Mouse (Mus musculus) heart, adult 2 months (tissue): Measurements from ENCODE around the gene Pkp3. TPM values are rescaled to one million over a fixed set of nuclear protein-coding genes. Genes with fewer than 3 reads are reported as not detected.

Experiments
- DNase-seq, 2 experiments: peaks; one replicate each; pipeline ENCODE4 v3.0.0; 2021
- H3K27ac ChIP-seq: fragments of 200-600 bp; 2 replicates; pipeline ENCODE4 v1.8.1; 2022
- H3K27me3 ChIP-seq: fragments of 200-500 bp; 2 replicates; pipeline ENCODE4 v1.6.1; 2012; ENCODE audit warnings: mild to moderate bottlenecking, low read length, inconsistent platforms, mixed read lengths; ENCODE audit not compliant: control insufficient read depth, insufficient read depth
- H3K36me3 ChIP-seq: fragments of 200-500 bp; 2 replicates; pipeline ENCODE4 v1.6.1; 2012; ENCODE audit warnings: low read length, inconsistent platforms; ENCODE audit not compliant: control insufficient read depth, insufficient read depth
- H3K4me1 ChIP-seq: fragments of 200-500 bp; 2 replicates; pipeline ENCODE4 v1.6.1; 2011; ENCODE audit warnings: low read length; ENCODE audit not compliant: control insufficient read depth, insufficient read depth
- H3K4me3 ChIP-seq: fragments of 200-600 bp; 2 replicates; pipeline ENCODE4 v1.8.1; 2022
- H3K79me2 ChIP-seq: fragments of 200-500 bp; replicated peaks from 2 replicates; pipeline ENCODE4 v1.6.1; 2012; ENCODE audit warnings: mild to moderate bottlenecking, inconsistent platforms, low read length, moderate library complexity, mixed read lengths; ENCODE audit not compliant: control insufficient read depth, insufficient read depth
- H3K9ac ChIP-seq: fragments of 200-500 bp; 2 replicates; pipeline ENCODE4 v1.6.1; 2012; ENCODE audit warnings: low read depth, mild to moderate bottlenecking, control low read depth, inconsistent platforms, low read length, mixed read lengths
- CTCF ChIP-seq: fragments of 200-600 bp; IDR thresholded peaks from 2 replicates; pipeline ENCODE4 v1.8.1; 2022; ENCODE audit warnings: antibody characterized with exemption, mild to moderate bottlenecking, moderate library complexity
- EP300 ChIP-seq: fragments of 200-500 bp; IDR thresholded peaks from 2 replicates; pipeline ENCODE4 v1.6.1; 2011; ENCODE audit warnings: low read depth, low read length, control low read depth; ENCODE audit not compliant: insufficient read depth
- POLR2A ChIP-seq: fragments of 200-500 bp; IDR thresholded peaks from 2 replicates; pipeline ENCODE4 v1.6.1; 2011; ENCODE audit warnings: mild to moderate bottlenecking, low read depth, low read length, control low read depth; ENCODE audit not compliant: insufficient read depth
- WGBS: fragments of 180-500 bp; shearing (Covaris S2); methylation state at CpG from one replicate; pipeline ENCODE4 v1.1.7; 2018; 5-methylcytosine and 5-hydroxymethylcytosine counted together
- intact Hi-C: fragments of 180-260 bp; cut with DNase I; formaldehyde crosslinking; loops from one replicate; pipeline ENCODE4 v1.15.1; 2025
- polyA plus RNA-seq: library from polyadenylated mRNA; depleted of rRNA; stranded (reverse); fragments of >200 nt; gene quantifications from 2 replicates; pipeline ENCODE4 v1.2.3, GENCODE M21; 2012
- total RNA-seq, 2 experiments: library from RNA; stranded (reverse); gene quantifications; 2 replicates each; pipeline ENCODE4 v1.2.3; 2021

The Pkp3 gene
- total and polyA plus RNA-seq, 3 experiments, result 0.20 to 1.6 (median 0.21) TPM

DNA sequence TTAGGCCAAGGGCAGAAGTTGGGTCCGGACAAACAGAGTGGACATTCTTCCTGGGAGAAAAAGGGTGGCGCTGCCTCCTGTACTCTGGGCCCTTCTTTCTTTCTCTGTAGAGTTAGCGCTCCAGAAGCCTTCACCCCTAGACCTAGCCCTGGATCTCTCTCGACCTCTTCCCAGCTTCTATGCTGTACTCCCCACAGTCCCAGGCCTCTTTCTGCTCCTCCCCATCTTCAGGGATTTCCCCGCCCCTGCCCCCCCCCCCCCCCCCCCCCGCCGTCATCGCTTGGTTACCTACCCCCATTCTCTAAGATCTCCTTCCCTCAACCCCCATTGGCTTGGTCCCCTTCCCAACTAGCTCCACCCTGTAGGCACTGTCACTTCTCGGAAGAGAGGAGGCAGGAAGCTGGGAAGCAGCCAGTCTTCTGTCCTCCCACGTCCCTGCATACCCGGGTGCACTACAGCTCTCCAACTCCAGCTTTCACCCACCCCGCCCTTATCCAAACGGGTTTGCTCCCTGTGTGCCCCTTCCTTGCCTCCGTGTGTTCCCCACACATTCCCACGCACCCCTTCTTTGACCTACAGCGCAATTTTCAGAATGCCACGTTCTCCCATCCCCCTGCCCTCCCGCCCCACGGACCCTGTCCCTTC is 30.3 kb upstream of the Pkp3 start:
- no peaks in the 10 kb centered on the region for H3K36me3 ChIP-seq
- H3K27me3 ChIP-seq, result no peaks in the 10 kb centered on the region
- peak overlapping the region; percentile 94 for H3K27ac ChIP-seq
- H3K4me3 ChIP-seq, result peak overlapping the region; percentile 51
- WGBS, result 9% methylated on average over 18 of the region's 19 CpGs
- peak overlapping the region; percentile 53 for H3K9ac ChIP-seq
- peak; percentile 86 to 89 for DNase-seq
- intact Hi-C loops, result loop anchor here (1.0 to 2.0 kb wide), 7 partner anchors 21 to 202 kb away; partner anchors contain the start of genes Pgghg and Scgb1c1
- no peaks in the 10 kb centered on the region for H3K79me2 ChIP-seq
- peak; percentile 82 for TF ChIP-seq EP300
- peak; percentile 91 for TF ChIP-seq POLR2A
- TF ChIP-seq CTCF, result no peak
- H3K4me1 ChIP-seq, result peaks cover 11% of the 10 kb centered on the region

GRCm38 (mm10) chr7:141048226-141049218 is 29.5 kb upstream of the Pkp3 start:
- TF ChIP-seq CTCF (peak; percentile 78), POLR2A (no peak), EP300 (peak; percentile 94)
- intact Hi-C loops, result loop anchor here (1.0 to 2.0 kb wide), 6 partner anchors 20 to 203 kb away; partner anchors contain the start of gene Scgb1c1
- Histone ChIP-seq H3K79me2 (no peaks in the 10 kb centered on the region), H3K4me3 (peak overlapping the region; percentile 51), H3K27me3 (no peaks in the 10 kb centered on the region), H3K9ac (peak overlapping the region; percentile 61), H3K36me3 (no peaks in the 10 kb centered on the region), H3K4me1 (peaks cover 11% of the 10 kb centered on the region), H3K27ac (peak overlapping the region; percentile 94)
- peak; percentile 92 to 94 for DNase-seq
- WGBS, result 8% methylated on average over 21 of the region's 21 CpGs

- Histone ChIP-seq H3K27ac (no peak overlapping the region), H3K36me3 (no peaks in the 10 kb centered on the region), H3K4me1 (peaks cover 11% of the 10 kb centered on the region), H3K27me3 (no peaks in the 10 kb centered on the region), H3K9ac (no peak overlapping the region), H3K79me2 (no peaks in the 10 kb centered on the region), H3K4me3 (no peak overlapping the region)
- TF ChIP-seq CTCF (no peak), EP300 (no peak), POLR2A (no peak)
- intact Hi-C loops, result loop anchor here (2.0 kb wide), 2 partner anchors 19 to 125 kb away; no protein-coding TSS in a partner anchor
- no peak for DNase-seq
- 55% methylated on average over 2 of the region's 2 CpGs for WGBS
Measured at GRCm38 (mm10) chr7:141049326-141049725, 28.7 kb upstream of the Pkp3 start.

GRCm38 (mm10) chr7:141051060-141051685 is 26.8 kb upstream of the Pkp3 start:
- no peak for DNase-seq
- no peak overlapping the region for H3K27ac ChIP-seq
- H3K9ac ChIP-seq, result no peak overlapping the region
- intact Hi-C loops, result no loop called here
- no peaks in the 10 kb centered on the region for H3K36me3 ChIP-seq
- H3K79me2 ChIP-seq, result no peaks in the 10 kb centered on the region
- TF ChIP-seq CTCF (no peak), EP300 (no peak), POLR2A (no peak)
- no peaks in the 10 kb centered on the region for H3K27me3 ChIP-seq
- peaks cover 11% of the 10 kb centered on the region for H3K4me1 ChIP-seq
- no peak overlapping the region for H3K4me3 ChIP-seq
- WGBS, result 59% methylated on average over 17 of the region's 17 CpGs

- Histone ChIP-seq H3K79me2 (no peaks in the 10 kb centered on the region), H3K36me3 (no peaks in the 10 kb centered on the region), H3K27ac (no peak overlapping the region), H3K4me1 (peaks cover 5% of the 10 kb centered on the region), H3K9ac (no peak overlapping the region), H3K4me3 (no peak overlapping the region), H3K27me3 (no peaks in the 10 kb centered on the region)
- TF ChIP-seq CTCF (no peak), EP300 (no peak), POLR2A (no peak)
- intact Hi-C loops, result no loop called here
- no peak for DNase-seq
- 87% methylated on average over 4 of the region's 4 CpGs for WGBS
Measured at GRCm38 (mm10) chr7:141052016-141052415, 26.0 kb upstream of the Pkp3 start.
